Mouse (Mus musculus) hematopoietic stem cell, adult 5-6 weeks (primary cell): ENCODE data around the gene Ccnl2. TPM values are rescaled to one million over a fixed set of nuclear protein-coding genes. Genes with fewer than 3 reads are reported as not detected.

Source experiments
- ATAC-seq, 2 experiments: fragments of 125-278 bp in 1 of 2; replicated peaks in 1 of 2; 2 replicates each; pipeline ENCODE4 v1.8.0; 2016 to 2017; ENCODE audit warnings: inconsistent platforms in 2 of 2, mild to moderate bottlenecking in 2 of 2, moderate number of reproducible peaks in 2 of 2, low read depth in 1 of 2, moderate TSS enrichment in 1 of 2; ENCODE audit not compliant: low FRiP score in 2 of 2, poor library complexity in 2 of 2, severe bottlenecking in 2 of 2, insufficient read depth in 1 of 2, low TSS enrichment in 1 of 2
- total RNA-seq: library from RNA; stranded (forward); fragments of 172-1452, 232-1000 nt; gene quantifications from 2 replicates; pipeline ENCODE4 v1.2.3, GENCODE M21; 2017

Gene Ccnl2
- total RNA-seq, 1 experiment from 2014 or later = 120 TPM

DNA sequence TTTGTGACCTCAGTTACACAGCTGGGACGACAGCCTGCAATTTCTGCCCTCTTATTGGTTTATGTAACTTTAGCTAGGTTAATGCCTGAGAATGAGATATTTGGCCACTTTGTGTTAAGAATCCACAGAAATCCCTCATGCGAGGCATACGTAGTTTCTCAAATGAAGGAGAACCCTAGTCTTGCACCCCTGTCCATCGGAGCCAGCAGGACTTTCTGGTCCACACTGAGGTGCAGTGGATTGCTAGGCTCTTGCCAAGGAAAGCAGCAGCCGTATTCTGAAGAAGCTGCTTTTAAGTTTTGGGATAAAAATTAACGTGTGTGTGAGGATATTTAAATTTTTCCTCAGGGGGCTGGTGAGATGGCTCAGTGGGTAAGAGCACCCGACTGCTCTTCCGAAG, 18.3 kb downstream of the Ccnl2 start:
- no peak for ATAC-seq

DNA sequence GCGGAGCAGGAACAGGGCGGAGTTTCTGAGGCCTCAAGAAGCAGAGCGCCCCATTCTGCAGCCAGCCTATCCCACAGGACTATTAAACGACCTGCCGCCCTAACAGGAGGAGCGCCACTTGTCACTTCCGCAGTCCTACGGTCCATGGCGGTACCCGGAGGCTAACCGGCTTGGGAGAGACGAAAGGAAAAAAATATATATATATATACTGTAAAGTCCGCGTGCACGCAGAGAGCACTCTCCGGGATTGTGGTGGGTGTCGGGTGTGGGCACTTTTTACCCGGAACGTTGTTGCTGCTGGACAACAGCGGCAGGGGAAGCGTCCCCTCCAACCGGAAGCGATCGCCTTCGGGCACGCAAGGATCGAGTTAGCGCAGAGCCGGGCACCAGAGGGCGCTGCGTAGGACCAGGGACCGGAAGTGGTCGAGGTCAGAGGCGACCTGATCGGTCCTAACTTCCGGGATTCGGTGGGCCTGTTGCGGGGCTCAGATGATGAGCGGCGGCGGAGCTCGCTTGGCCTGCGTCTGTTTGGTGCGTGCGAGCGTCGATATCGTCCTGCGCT, 19.0 kb downstream of the Ccnl2 start, which contains the start of gene Aurkaip1:
TSS of gene Aurkaip1 (plus strand) at position 68 of the 562 bp plus-strand sequence.
- peak; percentile 89 to 93 for ATAC-seq

DNA sequence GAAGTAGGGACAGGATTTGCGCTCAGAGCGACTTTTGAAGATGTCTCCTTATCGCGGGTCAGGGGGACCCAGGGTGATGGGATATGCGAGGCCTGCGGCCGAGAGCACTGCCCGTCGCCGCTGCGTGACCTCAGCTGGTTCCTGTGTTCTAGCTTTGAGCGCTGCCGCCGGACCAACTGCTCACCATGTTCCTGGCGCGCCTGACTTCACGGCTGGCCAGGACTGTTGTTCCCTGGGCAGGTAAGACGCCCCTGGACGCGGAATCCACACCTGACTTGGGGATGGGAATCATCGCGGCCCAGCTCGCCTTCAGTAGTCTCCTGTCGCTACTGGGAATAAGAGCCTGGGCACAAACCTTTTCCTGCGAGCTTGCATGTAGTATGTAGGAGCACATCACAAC, 19.5 kb downstream of the Ccnl2 start:
- no peak for ATAC-seq

DNA sequence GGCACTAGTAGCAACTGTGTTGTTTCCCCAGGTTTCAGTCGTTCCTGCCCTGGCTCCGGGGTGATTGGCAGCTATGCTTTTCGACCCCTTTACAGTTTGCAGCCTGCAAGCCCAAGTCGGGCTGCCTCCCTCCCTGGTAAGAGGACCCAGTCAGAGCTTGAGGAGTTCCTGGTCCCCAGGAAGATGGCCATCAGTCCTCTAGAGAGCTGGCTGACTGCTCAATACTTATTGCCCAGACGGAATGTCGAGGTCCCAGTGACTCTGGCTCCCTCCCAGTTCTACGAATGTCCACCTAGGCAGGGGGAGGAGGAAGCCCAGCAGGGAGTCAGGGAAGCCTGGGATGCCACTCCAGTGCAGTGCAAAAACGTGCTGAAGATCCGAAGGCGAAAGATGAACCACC, 20.0 kb downstream of the Ccnl2 start:
- ATAC-seq = no peak

DNA sequence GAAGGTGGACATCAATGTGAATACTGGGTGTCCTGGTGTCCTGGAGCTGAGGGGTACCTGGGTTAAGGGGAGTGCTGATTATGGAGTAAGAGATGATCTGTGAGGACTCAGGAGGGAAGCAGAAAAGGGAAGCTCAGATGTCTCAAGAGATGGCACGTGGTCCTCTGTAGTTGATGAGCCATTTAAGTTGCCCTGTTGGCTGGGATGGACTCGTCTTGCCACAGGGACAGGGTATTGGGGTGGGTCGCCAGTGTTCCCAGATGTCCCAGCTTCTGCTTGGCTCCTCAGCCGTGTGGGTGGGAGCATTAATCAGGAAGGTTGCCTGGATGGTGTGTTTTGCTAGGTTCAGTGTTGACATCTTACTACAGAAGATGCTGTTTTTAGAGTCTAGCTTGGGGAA, 20.9 kb downstream of the Ccnl2 start:
- ATAC-seq = no peak

DNA sequence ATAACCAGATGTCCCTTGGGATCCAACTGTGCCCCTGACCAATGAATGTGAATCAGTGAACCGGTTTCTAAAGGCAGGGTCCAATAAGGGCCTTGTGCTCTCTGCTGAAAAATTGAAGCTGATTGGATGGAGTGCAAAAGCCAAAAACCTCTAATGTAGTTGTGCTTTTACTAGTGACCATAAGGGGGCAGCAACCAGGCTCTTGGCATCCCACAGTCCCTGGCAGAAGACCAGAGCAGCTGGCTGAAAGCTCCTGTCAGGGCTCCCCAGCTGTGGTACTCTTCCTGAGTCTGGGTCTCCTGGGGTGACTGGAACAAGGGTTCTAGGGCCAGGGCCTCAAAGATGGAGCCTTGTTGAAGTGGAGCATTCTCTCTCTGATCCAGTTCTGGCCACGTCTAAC, 21.5 kb downstream of the Ccnl2 start:
- ATAC-seq = peak; percentile 29 to 42; a peak in 2 of 4 replicates

DNA sequence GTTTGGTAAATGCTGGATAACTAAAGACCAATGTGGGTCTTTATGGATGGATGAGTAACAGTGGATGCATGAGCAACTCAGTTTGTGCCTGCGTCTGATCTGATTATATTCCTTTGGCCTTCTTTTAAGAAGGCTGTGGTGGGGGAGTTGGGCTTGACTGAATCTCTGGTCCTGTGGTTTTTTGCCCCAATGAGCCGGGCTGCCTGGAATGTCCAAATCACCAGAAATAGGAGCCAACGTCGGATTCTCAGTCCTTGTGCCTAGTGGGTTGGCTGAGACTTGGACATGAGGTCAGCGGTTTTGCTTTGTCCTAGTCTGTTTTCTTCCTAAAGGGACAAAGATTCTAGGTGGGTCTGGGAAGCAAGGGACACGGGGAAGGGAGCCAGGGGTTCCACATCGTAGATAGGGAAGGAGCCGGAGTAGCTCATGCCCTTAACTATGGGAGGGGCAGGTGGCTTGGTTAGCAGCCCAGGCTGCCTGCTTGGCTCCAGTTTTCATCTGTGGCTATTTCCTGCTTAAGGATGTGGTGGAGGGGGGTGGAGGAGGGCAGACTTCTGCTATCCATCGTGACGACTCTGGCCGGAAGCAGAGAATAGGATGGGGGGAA, 25.2 kb downstream of the Ccnl2 start:
- ATAC-seq = peak; percentile 15 to 46; a peak in 3 of 4 replicates

DNA sequence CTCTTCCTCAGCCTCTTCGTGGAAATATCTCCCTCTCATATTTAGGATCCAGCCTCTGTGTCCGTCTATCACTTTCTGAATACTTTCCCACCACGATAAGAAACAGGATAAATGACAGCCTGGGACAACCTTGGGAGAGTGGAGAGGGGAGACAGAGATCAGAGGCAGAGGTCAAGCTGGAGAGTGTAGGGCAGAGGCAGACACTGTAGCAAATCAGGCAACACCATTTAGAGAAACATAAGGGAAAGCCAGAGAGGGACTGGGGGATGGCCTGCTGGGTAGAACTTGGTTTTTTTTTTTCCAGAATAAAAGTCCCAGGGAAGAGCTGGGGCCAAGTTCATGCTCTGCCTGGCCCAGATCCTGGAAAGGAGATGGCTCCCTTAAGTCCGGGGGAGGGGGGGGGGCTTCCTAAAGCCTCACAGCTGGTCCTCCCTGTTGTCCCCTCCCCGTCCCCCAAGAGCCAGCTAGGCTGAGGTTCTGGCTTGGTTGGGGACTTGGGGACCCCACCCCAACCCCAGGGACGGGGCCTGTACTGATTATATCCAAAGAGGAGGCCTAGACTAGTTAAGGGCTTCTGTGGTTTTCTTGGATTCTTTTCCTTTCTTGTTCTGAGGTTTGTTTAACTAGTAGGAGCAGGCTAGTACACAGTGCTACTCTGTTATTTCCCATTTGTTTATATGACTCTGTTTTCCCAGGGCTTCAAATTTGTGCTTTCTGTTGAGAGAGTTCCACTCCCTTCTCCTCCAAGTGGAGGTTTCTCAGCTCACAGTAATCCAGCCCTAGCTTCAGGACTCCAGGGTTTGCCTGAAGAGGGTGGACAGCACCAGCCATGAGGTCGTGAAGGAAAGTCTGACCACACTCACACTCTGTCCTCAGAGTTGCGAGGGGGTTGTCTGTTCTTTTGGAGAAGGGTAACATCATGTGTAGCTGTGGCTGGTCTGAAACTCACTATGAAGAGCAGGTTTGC, 26.2 kb downstream of the Ccnl2 start:
- no peak for ATAC-seq

DNA sequence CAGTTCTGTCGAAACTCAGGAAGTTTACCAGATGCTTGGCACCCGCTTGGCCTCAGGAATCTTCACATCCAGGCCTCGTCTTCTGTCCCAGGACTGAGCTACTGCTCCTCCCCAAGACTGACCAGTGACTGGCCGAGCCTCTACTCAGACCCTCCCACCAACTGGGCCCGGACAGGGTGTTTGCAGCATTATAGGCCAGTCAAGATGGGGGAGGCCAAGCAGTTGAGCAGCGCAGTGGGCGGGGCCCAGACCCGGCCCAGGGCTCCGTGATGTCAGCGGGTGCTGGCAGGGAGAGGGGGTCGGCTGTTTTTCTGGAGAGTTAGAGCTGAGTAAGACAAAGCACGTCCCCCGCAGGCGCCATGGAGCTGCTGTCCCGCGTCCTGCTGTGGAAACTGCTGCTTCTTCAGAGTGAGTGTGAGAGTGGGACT, 27.2 kb downstream of the Ccnl2 start, which contains the start of gene Mxra8:
TSS of gene Mxra8 (plus strand) at position 198 of the 428 bp plus-strand sequence.
- no peak for ATAC-seq

DNA sequence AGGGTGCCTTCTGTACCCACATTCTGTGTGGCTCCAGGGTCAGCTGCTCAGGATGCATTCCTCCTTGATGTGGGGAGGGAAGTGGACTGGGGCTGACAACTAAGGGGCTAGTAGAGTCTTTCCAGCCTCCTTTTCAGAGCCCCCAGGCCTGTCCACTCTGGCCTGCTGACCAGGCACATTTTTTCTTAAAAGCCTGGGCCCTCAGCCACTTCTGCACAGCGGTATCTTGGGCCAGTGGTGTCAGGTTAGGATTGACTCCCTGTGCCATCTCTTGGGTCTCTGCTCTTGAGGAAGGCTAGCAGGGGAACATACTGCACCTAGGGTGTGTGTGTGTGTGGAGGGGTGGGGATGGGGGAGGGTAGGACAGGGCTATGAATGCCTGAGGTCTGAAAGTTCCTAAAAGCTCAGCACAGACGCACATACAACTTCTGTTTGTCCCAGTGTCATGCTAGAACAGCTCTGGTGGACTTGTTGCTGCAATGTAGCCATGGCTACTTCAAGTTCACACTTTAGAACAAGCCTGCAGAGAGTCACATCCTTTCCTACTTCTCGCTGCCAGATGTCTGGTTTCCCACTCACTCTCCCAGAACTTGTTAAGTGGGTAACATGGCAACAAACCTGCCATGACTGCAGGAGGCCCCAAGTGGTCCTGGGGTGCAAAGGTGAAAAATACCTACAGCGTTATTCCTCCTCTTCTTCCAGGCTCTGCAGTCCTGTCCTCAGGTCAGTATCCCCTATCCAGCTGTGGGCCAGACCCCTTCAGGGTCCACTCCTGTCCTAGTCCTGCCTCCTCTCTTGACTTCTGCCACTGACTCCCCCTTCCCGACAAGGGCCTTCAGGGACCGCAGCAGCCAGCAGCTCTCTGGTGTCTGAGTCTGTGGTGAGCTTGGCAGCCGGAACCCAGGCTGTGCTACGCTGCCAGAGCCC, 28.1 kb downstream of the Ccnl2 start:
- peak in 1 of 2 experiments; percentile 12; a peak in 2 of 4 replicates for ATAC-seq

DNA sequence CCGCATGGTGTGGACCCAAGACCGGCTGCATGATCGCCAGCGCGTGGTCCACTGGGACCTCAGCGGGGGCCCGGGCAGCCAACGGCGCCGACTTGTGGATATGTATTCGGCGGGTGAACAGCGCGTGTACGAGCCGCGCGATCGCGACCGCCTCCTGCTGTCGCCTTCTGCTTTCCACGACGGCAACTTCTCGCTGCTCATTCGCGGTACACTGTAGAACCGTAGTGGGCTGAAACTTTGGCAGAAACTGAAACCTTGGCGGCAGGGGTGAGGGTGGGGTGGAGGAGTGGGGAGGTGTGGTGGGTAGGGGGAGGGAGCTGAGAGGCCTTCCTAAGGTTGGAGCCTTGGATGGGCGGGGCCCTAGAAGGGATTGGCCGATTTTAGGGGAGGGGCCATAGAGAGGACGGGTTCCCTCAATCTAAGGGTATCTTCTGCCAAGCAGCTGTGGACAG, 28.7 kb downstream of the Ccnl2 start:
- ATAC-seq = peak; percentile 63 to 68

DNA sequence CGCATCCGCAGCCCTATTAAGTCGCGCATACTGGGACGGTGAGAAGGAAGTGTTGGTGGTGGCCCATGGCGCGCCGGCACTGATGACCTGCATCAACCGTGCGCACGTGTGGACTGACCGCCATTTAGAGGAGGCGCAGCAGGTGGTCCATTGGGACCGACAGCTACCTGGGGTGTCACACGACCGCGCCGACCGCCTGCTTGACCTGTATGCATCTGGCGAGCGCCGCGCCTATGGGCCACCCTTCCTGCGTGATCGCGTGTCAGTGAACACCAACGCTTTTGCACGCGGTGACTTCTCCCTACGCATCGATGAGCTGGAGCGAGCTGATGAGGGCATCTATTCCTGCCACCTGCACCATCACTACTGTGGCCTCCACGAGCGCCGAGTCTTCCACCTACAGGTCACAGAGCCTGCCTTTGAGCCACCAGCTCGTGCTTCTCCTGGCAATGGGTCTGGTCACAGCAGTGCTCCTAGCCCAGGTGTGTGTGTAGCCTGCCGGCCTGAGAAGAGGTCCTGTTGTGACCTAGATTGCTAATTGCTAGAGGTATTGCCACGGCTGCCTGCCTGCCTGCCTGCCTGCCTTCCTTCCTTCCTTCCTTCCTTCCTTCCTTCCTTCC, 29.5 kb downstream of the Ccnl2 start:
- no peak for ATAC-seq

DNA sequence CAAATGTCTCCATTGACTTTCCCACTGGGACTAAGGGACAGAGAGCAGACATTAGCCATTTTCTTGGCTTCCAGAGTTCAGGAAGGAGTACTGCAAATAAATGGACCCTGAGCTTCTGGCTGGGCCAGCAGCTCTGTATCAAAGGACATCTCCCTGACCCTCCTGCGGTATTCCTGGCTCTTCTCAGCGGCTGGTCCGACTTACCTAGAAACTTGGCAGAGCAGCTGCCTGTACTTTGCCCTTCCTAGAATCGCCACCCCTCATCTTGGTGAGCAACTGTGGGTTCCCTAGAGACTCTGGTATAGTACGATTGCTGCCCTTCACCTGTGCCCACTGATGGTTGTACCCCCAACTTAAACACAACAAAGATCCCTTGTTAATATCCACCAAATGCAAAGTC, 30.9 kb downstream of the Ccnl2 start:
- ATAC-seq = no peak

DNA sequence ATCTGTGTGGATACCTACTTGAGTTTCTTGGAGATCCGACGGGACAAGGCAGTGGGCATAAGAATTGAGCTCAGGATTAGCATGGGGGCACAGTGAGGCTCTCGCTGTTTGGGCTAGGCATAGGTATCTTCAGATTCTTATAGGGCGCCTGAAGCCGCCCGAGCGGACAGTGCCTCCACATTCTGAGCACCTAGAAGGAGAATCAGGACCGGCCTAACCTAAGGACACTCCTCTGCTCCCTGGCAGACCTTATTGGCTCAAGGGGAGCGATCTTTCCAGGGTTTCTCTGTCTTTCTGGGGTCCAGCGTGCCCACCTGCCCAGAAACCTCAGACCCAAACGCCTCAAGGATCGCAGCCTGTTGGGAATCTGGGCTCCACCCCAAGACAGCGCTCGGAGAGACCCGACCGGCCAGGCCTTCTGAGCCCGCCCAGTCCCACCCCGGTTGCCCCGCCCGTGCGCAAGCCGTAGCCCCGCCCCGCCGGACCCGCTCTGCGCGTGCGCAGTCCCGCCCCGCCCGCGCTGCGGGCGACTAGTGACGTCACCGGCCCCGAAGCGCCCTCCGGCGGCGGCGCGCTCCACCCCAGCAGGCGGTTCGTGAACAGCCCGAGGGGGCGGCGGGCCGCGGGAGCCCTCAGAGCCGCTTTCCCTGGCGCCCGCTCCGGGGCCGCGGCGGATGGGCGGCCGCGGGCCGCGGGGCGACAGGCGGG, 34.7 kb downstream of the Ccnl2 start, which contains the start of gene Dvl1:
TSS of gene Dvl1 (plus strand) at position 532 of the 708 bp plus-strand sequence.
- peak; percentile 68 to 72 for ATAC-seq

DNA sequence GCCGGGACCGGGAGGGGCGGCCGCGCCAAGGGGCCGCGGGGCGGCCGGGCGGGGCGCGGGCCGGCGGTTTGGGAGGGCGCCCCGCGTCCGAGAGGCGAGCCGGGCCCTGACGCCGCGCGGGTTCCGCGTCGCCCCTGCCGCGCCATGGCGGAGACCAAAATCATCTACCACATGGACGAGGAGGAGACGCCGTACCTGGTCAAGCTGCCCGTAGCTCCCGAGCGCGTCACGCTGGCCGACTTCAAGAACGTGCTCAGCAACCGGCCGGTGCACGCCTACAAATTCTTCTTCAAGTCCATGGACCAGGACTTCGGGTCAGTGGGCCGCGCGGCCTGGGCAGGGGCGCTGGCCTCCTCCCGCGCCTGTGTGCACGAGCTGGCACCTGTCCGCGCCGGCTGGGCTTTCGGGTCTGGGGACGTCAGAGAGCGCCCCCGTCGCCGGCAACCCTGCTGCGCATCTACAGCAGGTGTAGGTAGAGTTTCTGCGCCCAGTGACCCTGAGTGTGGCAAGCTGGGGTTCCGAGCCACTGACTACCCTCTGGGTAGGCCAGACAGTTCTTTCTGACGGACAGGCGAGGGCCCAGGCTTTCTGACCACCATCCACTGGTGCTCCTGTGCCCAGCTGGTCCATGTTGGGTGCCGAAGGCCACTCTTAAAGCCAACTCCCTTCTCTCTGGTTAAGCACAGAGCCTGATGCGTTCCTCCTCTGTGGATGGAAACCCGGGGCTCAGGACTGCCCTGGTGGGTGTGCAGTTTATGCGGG, 35.5 kb downstream of the Ccnl2 start:
- ATAC-seq = no peak
